Mouse (Mus musculus) heart, embryonic 14.5 days (tissue): ENCODE measurements around the gene Slc3a2. TPM values are rescaled to one million over a fixed set of nuclear protein-coding genes. Genes with fewer than 3 reads are reported as not detected.

Source experiments
- ATAC-seq: fragments of 200-750 bp; cut with Nextera tagmentation; 2 replicates; pipeline ENCODE4 v1.8.0; 2017; ENCODE audit warnings: low read depth, moderate TSS enrichment; ENCODE audit not compliant: insufficient number of reproducible peaks, insufficient read depth, low FRiP score
- H3K27ac ChIP-seq, 2 experiments: fragments of 200-500 bp in 1 of 2; fragments of 300-500 bp in 1 of 2; sonication (generic) in 1 of 2; replicated peaks in 1 of 2; 2 replicates each; pipeline ENCODE4 v1.5.1; 2012 to 2014; ENCODE audit warnings: low read depth in 2 of 2, low read length in 2 of 2, control low read depth in 1 of 2, mild to moderate bottlenecking in 1 of 2, mixed read lengths in 1 of 2; ENCODE audit not compliant: control insufficient read depth in 1 of 2, insufficient read depth in 1 of 2
- H3K27me3 ChIP-seq: fragments of 300-500 bp; sonication (generic); 2 replicates; pipeline ENCODE4 v1.6.1; 2014; ENCODE audit warnings: mild to moderate bottlenecking, low read length, control low read depth; ENCODE audit not compliant: control insufficient read depth, insufficient read depth
- H3K36me3 ChIP-seq: fragments of 300-500 bp; sonication (generic); 2 replicates; pipeline ENCODE4 v1.6.1; 2014; ENCODE audit warnings: mild to moderate bottlenecking, control low read depth, low read length, mixed read lengths; ENCODE audit not compliant: control insufficient read depth, insufficient read depth
- H3K4me1 ChIP-seq, 2 experiments: fragments of 200-500 bp in 1 of 2; fragments of 300-500 bp in 1 of 2; sonication (generic) in 1 of 2; 2 replicates each; pipeline ENCODE4 v1.6.1; 2012 to 2014; ENCODE audit warnings: low read length in 2 of 2, control low read depth in 1 of 2, mixed read lengths in 1 of 2; ENCODE audit not compliant: control insufficient read depth in 2 of 2, insufficient read depth in 2 of 2
- H3K4me2 ChIP-seq: fragments of 300-500 bp; sonication (generic); 2 replicates; pipeline ENCODE4 v1.6.1; 2014; ENCODE audit warnings: mild to moderate bottlenecking, low read length
- H3K4me3 ChIP-seq, 2 experiments: fragments of 200-500 bp in 1 of 2; fragments of 300-500 bp in 1 of 2; sonication (generic) in 1 of 2; 2 replicates each; pipeline ENCODE4 v1.5.1; 2012 to 2014; ENCODE audit warnings: low read length in 2 of 2, mild to moderate bottlenecking in 2 of 2, control low read depth in 1 of 2, low read depth in 1 of 2, moderate library complexity in 1 of 2; ENCODE audit not compliant: control insufficient read depth in 1 of 2, insufficient read depth in 1 of 2
- H3K9ac ChIP-seq: fragments of 300-500 bp; sonication (generic); 2 replicates; pipeline ENCODE4 v1.6.1; 2014; ENCODE audit warnings: mild to moderate bottlenecking, low read length
- H3K9me3 ChIP-seq: fragments of 300-500 bp; sonication (generic); 2 replicates; pipeline ENCODE4 v1.6.1; 2016; ENCODE audit warnings: low read length, control low read depth; ENCODE audit not compliant: control insufficient read depth
- WGBS: fragments of 180-500 bp; shearing (Covaris S2); extraction: QIAGEN DNeasy Blood & Tissue Kit; methylation state at CpG from one replicate; pipeline ENCODE4 v1.1.7; 2014; 5-methylcytosine and 5-hydroxymethylcytosine counted together
- polyA plus RNA-seq: library from polyadenylated mRNA; unstranded; fragments of >200 nt; fragmentation: Nextera tagmentation; extraction: Ambion mirVana; gene quantifications from 2 replicates; pipeline ENCODE4 v1.2.1, GENCODE M21; 2014

The Slc3a2 gene
- polyA plus RNA-seq, 1 experiment from 2014 or later = 65.7 TPM

GRCm38 (mm10) chr19:8756635-8757387, 33.6 kb upstream of the Slc3a2 start, which contains the start of gene Nxf1:
Gene Nxf1 (plus strand): TSS chr19:8757073.
- H3K27me3 ChIP-seq = no peaks in the 10 kb centered on the region
- H3K9ac ChIP-seq = peak within 1 kb of the TSS; percentile 89
- H3K4me3 ChIP-seq = peak within 1 kb of the TSS; percentile 91 to 96
- peak; percentile 94 for ATAC-seq
- peaks cover 40% of the 10 kb centered on the region for H3K36me3 ChIP-seq
- under 1% methylated on average over 75 of the region's 75 CpGs for WGBS
- H3K4me2 ChIP-seq = peak within 1 kb of the TSS; percentile 90
- H3K9me3 ChIP-seq = no peaks in the 10 kb centered on the region
- peaks cover 0 to 19% of the 10 kb centered on the region in 2 experiments; a peak in 2 of 4 replicates for H3K4me1 ChIP-seq
- H3K27ac ChIP-seq = peak within 1 kb of the TSS; percentile 88 to 90

GRCm38 (mm10) chr19:8755652-8756051, 32.5 kb upstream of the Slc3a2 start:
- Histone ChIP-seq H3K9ac (no peak overlapping the region), H3K4me2 (peak overlapping the region; percentile 75; the same call in 1 of the 2 replicates), H3K27me3 (no peaks in the 10 kb centered on the region), H3K4me1 (peaks cover 0 to 19% of the 10 kb centered on the region in 2 experiments; a peak in 2 of 4 replicates), H3K27ac (no peak overlapping the region), H3K9me3 (no peaks in the 10 kb centered on the region), H3K4me3 (0 out of 4 replicates have a peak overlapping the region, but pooled peaks of 1 of the 2 experiments have one; percentile 96), H3K36me3 (peaks cover 50% of the 10 kb centered on the region)
- 48% methylated on average over 3 of the region's 3 CpGs for WGBS
- no peak for ATAC-seq

DNA sequence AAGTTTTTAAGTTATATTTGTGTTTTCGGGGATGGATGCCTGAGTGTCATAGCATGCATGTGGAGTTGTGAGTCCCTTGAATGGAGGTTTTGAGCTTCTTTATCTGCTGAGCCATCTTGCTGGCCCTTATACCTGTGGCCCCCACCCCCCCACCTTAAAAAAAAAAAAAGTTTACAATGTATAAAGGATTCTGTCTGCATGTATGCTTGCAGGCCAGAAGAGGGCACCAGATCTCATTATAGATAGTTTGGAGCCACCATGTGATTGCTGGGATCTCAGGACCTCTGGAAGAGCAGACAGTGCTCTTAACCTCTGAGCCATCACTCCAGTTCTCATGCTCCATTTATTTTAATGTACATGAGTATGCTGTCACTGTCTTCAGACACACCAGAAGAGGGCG, 24.2 kb upstream of the Slc3a2 start:
- 68% methylated on average over 2 of the region's 2 CpGs for WGBS
- Histone ChIP-seq H3K27ac (no peak overlapping the region), H3K9ac (no peak overlapping the region)

GRCm38 (mm10) chr19:8745382-8745781, 22.2 kb upstream of the Slc3a2 start:
- ATAC-seq = no peak
- H3K9me3 ChIP-seq = no peaks in the 10 kb centered on the region
- no peak overlapping the region for H3K27ac ChIP-seq
- H3K36me3 ChIP-seq = peaks cover 80% of the 10 kb centered on the region
- H3K9ac ChIP-seq = no peak overlapping the region
- H3K4me3 ChIP-seq = no peak overlapping the region
- WGBS = 95% methylated on average over 1 of the region's 1 CpGs
- H3K4me1 ChIP-seq = peaks cover 8 to 17% of the 10 kb centered on the region in 2 experiments
- no peaks in the 10 kb centered on the region for H3K27me3 ChIP-seq
- H3K4me2 ChIP-seq = no peak overlapping the region

More for the DNA sequence above, 24.2 kb upstream of the Slc3a2 start:
- H3K36me3 ChIP-seq = peaks cover 95% of the 10 kb centered on the region
- H3K4me2 ChIP-seq = no peak overlapping the region
- H3K27me3 ChIP-seq = no peaks in the 10 kb centered on the region
- H3K4me3 ChIP-seq = no peak overlapping the region
- H3K4me1 ChIP-seq = peaks cover 3 to 9% of the 10 kb centered on the region in 2 experiments; a peak in 3 of 4 replicates
- ATAC-seq = no peak
- H3K9me3 ChIP-seq = no peaks in the 10 kb centered on the region

DNA sequence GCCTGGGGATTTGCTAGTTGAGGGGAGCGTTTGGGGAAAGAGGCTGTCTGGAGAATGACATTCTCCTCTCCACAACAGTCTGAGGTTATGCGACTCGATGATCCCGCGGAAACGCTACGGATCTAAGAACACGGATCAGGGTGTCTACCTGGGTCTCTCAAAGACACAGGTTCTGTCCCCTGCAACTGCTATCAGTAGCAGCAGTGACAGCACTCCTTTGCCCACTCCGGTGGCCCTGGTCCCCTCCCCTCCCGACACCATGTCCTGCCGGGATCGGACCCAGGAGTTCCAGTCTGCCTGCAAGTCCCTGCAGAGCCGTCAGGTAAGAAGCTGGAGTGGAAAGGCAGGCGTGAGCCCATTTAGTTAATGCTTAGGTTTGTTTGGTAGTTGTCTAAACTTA, 19.0 kb upstream of the Slc3a2 start:
- WGBS = 11% methylated on average over 14 of the region's 14 CpGs
- Histone ChIP-seq H3K4me3 (peak overlapping the region; percentile 66 to 79), H3K4me1 (peaks cover 8 to 18% of the 10 kb centered on the region in 2 experiments), H3K27me3 (no peaks in the 10 kb centered on the region), H3K9me3 (no peaks in the 10 kb centered on the region), H3K27ac (peak overlapping the region; percentile 61 to 96), H3K4me2 (peak overlapping the region; percentile 90), H3K9ac (peak overlapping the region; percentile 84), H3K36me3 (peaks cover 78% of the 10 kb centered on the region)
- ATAC-seq = no peak

- Histone ChIP-seq H3K4me3 (peak within 1 kb of the TSS; percentile 66 to 79), H3K27me3 (no peaks in the 10 kb centered on the region), H3K4me2 (peak within 1 kb of the TSS; percentile 90), H3K4me1 (peaks cover 8 to 18% of the 10 kb centered on the region in 2 experiments), H3K27ac (peak within 1 kb of the TSS; percentile 96 to 99), H3K36me3 (peaks cover 70% of the 10 kb centered on the region), H3K9me3 (no peaks in the 10 kb centered on the region), H3K9ac (peak within 1 kb of the TSS; percentile 84)
- peak; percentile 94 for ATAC-seq
- under 1% methylated on average over 36 of the region's 36 CpGs for WGBS
Observed at GRCm38 (mm10) chr19:8741243-8741869, 18.2 kb upstream of the Slc3a2 start, which contains the start of gene Stx5a. Gene Stx5a (plus strand): TSS chr19:8741413.

DNA sequence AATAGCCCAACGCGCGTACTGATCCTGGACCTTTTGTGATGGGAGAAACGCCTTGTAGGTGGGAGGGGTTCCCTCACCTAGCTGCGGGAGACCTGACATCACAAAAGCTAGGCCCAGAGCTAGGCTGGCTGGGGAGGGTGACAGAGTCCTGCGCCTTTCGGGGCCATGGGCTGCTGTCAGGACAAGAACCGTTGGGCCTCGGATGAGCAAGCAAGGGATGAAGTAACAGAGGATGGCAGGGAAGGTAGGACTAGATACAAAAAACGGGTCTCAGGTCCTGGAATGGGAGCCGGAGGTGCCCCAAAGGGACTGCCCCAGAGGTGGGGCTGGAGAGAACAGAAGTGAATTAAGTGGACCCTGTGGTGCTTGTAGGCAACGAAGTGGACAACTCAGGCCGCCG, 17.4 kb upstream of the Slc3a2 start, which contains the start of gene 1700092M07Rik:
Gene 1700092M07Rik (plus strand): TSS at position 116 of the 400 bp plus-strand sequence.
- Histone ChIP-seq H3K4me1 (peaks cover 8 to 21% of the 10 kb centered on the region in 2 experiments), H3K4me2 (peak within 1 kb of the TSS; percentile 55), H3K9me3 (no peaks in the 10 kb centered on the region), H3K9ac (peak within 1 kb of the TSS; percentile 84), H3K27me3 (no peaks in the 10 kb centered on the region), H3K27ac (peak within 1 kb of the TSS; percentile 96 to 99), H3K36me3 (peaks cover 63% of the 10 kb centered on the region), H3K4me3 (peak within 1 kb of the TSS; percentile 66 to 79)
- 70% methylated on average over 14 of the region's 14 CpGs for WGBS
- ATAC-seq = no peak
